Mouse (Mus musculus) left cerebral cortex, postnatal 4 days (tissue): ENCODE measurements at regions not wholly inside any gene's neighbourhood (a gene's known extent, or its start where the extent isn't known, plus 50 kb on each side); places are given as distances from the start of the nearest gene placed in this dataset.
A peak's percentile ranks its signal among the peaks of the same experiment; 100 is the strongest.

Source experiments
- DNase-seq: peaks from one replicate; pipeline ENCODE4 v3.0.0-alpha.2; 2022
- intact Hi-C: fragments of 180-260 bp; cut with DNase I; formaldehyde crosslinking; loops from one replicate; pipeline ENCODE4 v1.15.1; 2025

DNA sequence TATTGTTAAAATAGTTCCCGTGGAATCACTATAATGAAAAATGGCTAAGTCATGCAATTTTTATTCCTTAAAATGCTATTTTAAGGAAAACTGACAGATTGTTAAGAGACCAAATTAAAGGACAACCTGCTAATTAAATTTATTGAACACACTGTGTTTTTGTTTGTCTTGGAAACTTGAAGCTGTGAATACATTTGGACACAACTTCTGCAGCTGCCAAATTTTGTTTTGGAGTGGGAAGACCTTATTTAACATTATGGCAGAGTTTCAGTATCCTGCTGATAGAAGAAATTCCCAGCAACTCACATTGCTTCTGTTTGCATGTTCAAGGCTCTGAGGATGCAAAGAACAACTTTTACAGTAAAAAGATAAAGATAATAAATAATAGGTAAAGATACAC is 301.6 kb upstream of the 1700015G11Rik start:
- DNase-seq = no peak
- intact Hi-C loops = no loop called here

DNA sequence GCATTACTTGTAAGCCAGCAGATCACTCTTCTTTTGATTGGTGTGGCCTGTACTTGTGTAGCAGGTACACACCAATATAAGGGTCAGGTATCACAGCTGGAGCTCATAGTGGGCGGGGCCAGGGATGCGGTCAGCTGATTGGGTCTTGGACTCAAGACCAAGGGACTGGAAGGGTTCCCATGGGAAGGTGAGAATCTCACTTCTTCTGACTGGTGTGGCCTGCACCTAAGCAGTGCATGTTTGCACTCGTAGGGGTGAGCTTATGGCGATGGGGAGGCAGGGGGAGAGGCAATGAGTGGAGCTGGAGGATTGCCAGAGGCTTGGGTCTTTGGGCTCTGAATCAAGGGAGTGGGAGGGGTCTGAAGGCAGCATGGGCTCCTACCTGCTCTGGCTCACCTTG is 262.7 kb upstream of the 1700015G11Rik start:
- intact Hi-C loops = no loop called here
- no peak for DNase-seq

DNA sequence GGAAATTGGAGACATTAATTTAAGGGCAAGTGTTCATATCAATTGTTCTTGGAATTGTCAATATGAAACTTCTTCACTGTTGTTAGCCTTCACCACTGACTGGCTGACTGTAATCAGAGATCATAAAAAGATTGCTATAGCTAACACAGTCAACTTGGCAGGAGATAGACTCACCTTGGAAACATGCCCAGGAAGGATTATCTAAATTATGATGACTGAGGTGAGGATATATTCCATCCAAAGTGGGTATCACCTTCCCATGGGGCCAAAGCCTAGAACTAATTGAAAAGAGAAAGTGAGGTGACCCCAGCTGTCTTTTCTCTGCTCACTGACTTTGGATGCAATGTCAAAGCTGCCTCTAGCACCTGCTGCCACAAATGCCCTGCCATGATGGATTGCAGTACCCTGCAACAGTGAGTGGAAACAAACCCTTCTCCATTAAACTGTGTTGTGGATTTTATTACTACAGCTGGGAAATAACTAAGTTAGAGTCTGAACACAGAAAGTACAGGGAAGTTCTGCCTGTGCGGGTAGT is 240.9 kb upstream of the 1700015G11Rik start:
- intact Hi-C loops = no loop called here

DNA sequence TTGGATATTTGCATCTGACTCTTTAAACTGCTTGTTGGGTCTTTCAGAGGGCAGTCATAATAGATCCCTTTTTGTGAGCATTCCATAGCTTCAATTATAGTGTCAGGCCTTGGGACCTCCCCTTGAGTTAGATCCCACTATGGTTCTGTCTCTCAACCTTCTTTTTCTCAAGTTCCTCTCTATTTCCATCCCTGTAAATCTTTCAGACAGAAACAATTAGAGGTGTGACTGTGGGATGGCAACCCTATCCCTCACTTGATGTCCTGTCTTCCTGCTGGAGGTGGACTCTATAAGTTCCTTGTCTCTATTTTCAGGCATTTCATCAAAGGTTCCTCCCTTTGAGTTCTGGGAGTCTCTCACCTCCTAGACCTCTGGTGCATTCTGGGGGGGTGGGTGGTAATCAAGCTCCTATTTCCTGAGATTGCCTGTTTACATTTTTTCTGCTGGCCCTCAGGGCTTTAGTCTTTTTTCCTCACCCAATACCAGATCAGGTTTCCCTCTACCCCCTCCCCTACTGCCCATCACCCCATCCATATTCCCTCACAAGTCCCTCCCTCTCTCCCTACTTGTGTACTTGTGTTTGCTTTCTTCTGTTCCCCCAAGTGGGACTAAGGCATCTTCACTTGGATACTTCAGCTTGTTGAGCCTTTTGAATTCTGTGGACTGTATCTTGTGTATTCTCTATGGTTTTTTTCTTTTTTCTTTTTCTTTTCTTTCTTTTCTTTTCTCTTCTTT is 237.1 kb upstream of the 1700015G11Rik start:
- intact Hi-C loops = no loop called here
- DNase-seq = no peak

More for the DNA sequence above, 240.9 kb upstream of the 1700015G11Rik start:
- peak; percentile 16 for DNase-seq
